Mouse (Mus musculus) liver, embryonic 14.5 days (tissue): ENCODE measurements around the gene Gdf11.

Experiments used
- CTCF ChIP-seq: IDR thresholded peaks from 2 replicates; pipeline ENCODE4 v1.5.1; 2016; ENCODE audit warnings: antibody characterized with exemption, low read depth, control low read depth
- EP300 ChIP-seq: IDR thresholded peaks from 2 replicates; pipeline ENCODE4 v1.6.1; 2016; ENCODE audit warnings: antibody characterized with exemption, low read depth

DNA sequence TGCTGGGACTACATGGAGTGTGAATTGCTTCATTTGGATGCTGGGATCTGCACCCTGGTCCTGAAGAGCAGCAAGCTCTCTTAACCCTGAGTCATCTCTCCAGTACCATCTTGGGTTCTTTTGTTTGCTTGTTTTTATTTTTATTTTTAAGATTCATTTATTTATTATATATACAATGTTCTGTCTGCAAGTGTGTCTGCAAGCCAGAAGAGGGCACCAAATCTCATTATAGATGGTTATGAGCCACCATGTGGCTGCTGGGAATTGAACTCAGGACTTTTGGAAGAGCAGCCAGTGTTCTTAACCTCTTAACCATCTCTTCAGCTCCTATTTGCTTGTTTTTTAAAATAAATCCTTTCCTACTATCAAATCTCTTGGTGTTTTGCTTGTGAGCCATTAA, 54.1 kb downstream of the Gdf11 start:
- no peak for TF ChIP-seq EP300
- TF ChIP-seq CTCF, result no peak
